Comparison of ENCODE assay signal across 8 mouse cellular contexts in the genomic region with DNA sequence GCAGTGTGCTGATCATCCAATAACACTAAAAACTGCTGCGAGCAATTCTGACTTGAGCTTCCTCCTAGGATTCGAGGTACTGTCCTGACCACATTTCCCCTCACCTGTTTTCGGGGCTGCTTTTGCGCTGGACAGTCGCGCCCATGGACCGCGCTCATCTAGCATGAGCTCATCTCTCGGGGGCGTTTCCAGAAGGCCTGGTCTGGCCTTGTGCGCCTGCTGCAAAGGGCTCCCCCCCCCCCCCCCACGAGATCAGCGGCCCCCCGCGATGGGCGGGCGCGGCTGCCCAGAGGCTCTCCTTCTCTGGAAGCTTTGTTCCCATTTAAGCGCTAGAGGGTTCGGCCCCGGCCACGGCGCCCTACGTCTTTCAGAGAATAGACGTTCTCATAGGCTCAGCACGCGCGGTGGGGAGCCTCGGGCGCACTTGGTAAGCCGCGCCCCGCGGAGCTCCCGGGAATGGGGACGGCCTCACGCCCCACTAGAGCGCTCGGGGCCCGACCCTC. TPM values are rescaled to one million over a fixed set of nuclear protein-coding genes. Genes with fewer than 3 reads are reported as not detected.
DNase-seq lines count a peak whose midpoint lies in the region; ATAC-seq and TF ChIP-seq lines count a peak whose summit lies in the region.

No protein-coding gene starts in this region.

- no peaks in the 10 kb centered on the region for H3K9me3 ChIP-seq in kidney, embryonic 16.5 days (ENCODE audit: low read length)
- no peaks in the 10 kb centered on the region for H3K9me3 ChIP-seq in ES-E14 (ENCODE audit: control insufficient read depth, insufficient read depth, low read depth, low read length)
- H3K9me3 ChIP-seq in embryonic facial prominence, embryonic 13.5 days: no peaks in the 10 kb centered on the region
- H3K9me3 ChIP-seq in limb, embryonic 14.5 days (ENCODE audit: control insufficient read depth, low read length): no peaks in the 10 kb centered on the region
- H3K9me3 ChIP-seq in stomach, embryonic 15.5 days: no peaks in the 10 kb centered on the region

- H3K4me1 ChIP-seq in kidney, embryonic 16.5 days (ENCODE audit: insufficient read depth, low read length): peaks cover 18% of the 10 kb centered on the region
- peaks cover 0 to 5% of the 10 kb centered on the region in 2 experiments; a peak in 2 of 4 replicates for H3K4me1 ChIP-seq in ES-E14 (ENCODE audit: control insufficient read depth in 2 of 2, insufficient read depth in 2 of 2, low read length in 2 of 2, poor library complexity in 1 of 2)
- H3K4me1 ChIP-seq in embryonic facial prominence, embryonic 13.5 days: peaks cover 14% of the 10 kb centered on the region
- H3K4me1 ChIP-seq in limb, embryonic 14.5 days (ENCODE audit: control insufficient read depth, insufficient read depth, low read length): 0 out of 2 replicates have a peak, but pooled peaks cover 3% of the 10 kb centered on the region
- H3K4me1 ChIP-seq in stomach, embryonic 15.5 days: peaks cover 4% of the 10 kb centered on the region; the same call in 1 of the 2 replicates

- H3K36me3 ChIP-seq in kidney, embryonic 16.5 days (ENCODE audit: insufficient read depth, low read length): no peaks in the 10 kb centered on the region
- no peaks in the 10 kb centered on the region for H3K36me3 ChIP-seq in ES-E14 (ENCODE audit: control insufficient read depth, insufficient read depth, low read length, poor library complexity, severe bottlenecking)
- no peaks in the 10 kb centered on the region for H3K36me3 ChIP-seq in embryonic facial prominence, embryonic 13.5 days
- no peaks in the 10 kb centered on the region for H3K36me3 ChIP-seq in limb, embryonic 14.5 days (ENCODE audit: control insufficient read depth, insufficient read depth, low read length)
- no peaks in the 10 kb centered on the region for H3K36me3 ChIP-seq in stomach, embryonic 15.5 days

- no peaks in the 10 kb centered on the region for H3K27me3 ChIP-seq in kidney, embryonic 16.5 days (ENCODE audit: insufficient read depth, low read length)
- no peaks in the 10 kb centered on the region for H3K27me3 ChIP-seq in embryonic facial prominence, embryonic 13.5 days
- H3K27me3 ChIP-seq in limb, embryonic 14.5 days (ENCODE audit: control insufficient read depth, insufficient read depth, low read length): no peaks in the 10 kb centered on the region
- H3K27me3 ChIP-seq in stomach, embryonic 15.5 days (replicated peaks): no peaks in the 10 kb centered on the region

- 0 out of 2 replicates have a peak, but pooled peaks have one; percentile 2 for TF ChIP-seq POLR2A in limb, embryonic 14.5 days (IDR thresholded peaks at IDR 0.05; ENCODE audit: borderline replicate concordance, extremely low read depth, insufficient read depth, insufficient read length)

- H3K4me2 ChIP-seq in kidney, embryonic 16.5 days (replicated peaks; ENCODE audit: low read depth, low read length): peak overlapping the region; percentile 62
- peak overlapping the region; percentile 64 for H3K4me2 ChIP-seq in embryonic facial prominence, embryonic 13.5 days
- peak overlapping the region; percentile 70 for H3K4me2 ChIP-seq in limb, embryonic 14.5 days (replicated peaks; ENCODE audit: low read depth, low read length, severe bottlenecking)
- H3K4me2 ChIP-seq in stomach, embryonic 15.5 days: peak overlapping the region; percentile 65

- DNase-seq in kidney, adult 9 months: no peak
- no peak for DNase-seq in ES-E14 (ENCODE audit: low read depth, low spot score)
- no peak for DNase-seq in limb, embryonic 14.5 days (ENCODE audit: low spot score)
- DNase-seq in layer of hippocampus, adult 9-11 months: no peak
- DNase-seq in embryo, embryonic 10.5 days (ENCODE audit: low spot score): no peak

- in situ Hi-C loops in ES-E14 (cut with MboI; ENCODE audit: low sequenced_read_pairs in 2 of 2, unreplicated experiment in 2 of 2): no loop called here

- ATAC-seq in kidney, embryonic 16.5 days (ENCODE audit: low FRiP score, low TSS enrichment): peak; percentile 28
- ATAC-seq in embryonic facial prominence, embryonic 13.5 days (ENCODE audit: insufficient number of reproducible peaks, insufficient read depth, low FRiP score, low TSS enrichment, low read depth): peak; percentile 3
- peak; percentile 18 for ATAC-seq in limb, embryonic 14.5 days (ENCODE audit: low FRiP score, low read depth)
- ATAC-seq in stomach, embryonic 15.5 days (ENCODE audit: insufficient read depth, low FRiP score, low read depth): peak; percentile 5

- peak overlapping the region; percentile 77 for H3K9ac ChIP-seq in kidney, embryonic 16.5 days (replicated peaks; ENCODE audit: low read length)
- H3K9ac ChIP-seq in ES-E14 (ENCODE audit: insufficient read depth, low read depth, low read length, poor library complexity, severe bottlenecking): peak overlapping the region; percentile 67
- H3K9ac ChIP-seq in embryonic facial prominence, embryonic 13.5 days: peak overlapping the region; percentile 90
- peak overlapping the region; percentile 86 for H3K9ac ChIP-seq in limb, embryonic 14.5 days (ENCODE audit: low read depth, low read length, severe bottlenecking)
- H3K9ac ChIP-seq in stomach, embryonic 15.5 days: peak overlapping the region; percentile 81

- 1% methylated on average over 40 of the region's 40 CpGs for WGBS in kidney, embryonic 16.5 days
- WGBS in embryonic facial prominence, embryonic 13.5 days: under 1% methylated on average over 37 of the region's 40 CpGs
- 5% methylated on average over 37 of the region's 40 CpGs for WGBS in limb, embryonic 14.5 days
- WGBS in stomach, embryonic 15.5 days: under 1% methylated on average over 40 of the region's 40 CpGs

- peak overlapping the region; percentile 91 for H3K4me3 ChIP-seq in kidney, embryonic 16.5 days (ENCODE audit: low read length)
- peak overlapping the region; percentile 60 to 98 for H3K4me3 ChIP-seq in ES-E14 (ENCODE audit: insufficient read depth in 1 of 2, low read depth in 1 of 2, low read length in 2 of 2, poor library complexity in 1 of 2, severe bottlenecking in 1 of 2)
- H3K4me3 ChIP-seq in embryonic facial prominence, embryonic 13.5 days: peak overlapping the region; percentile 94
- H3K4me3 ChIP-seq in limb, embryonic 14.5 days (replicated peaks; ENCODE audit: low read length): peak overlapping the region; percentile 88
- H3K4me3 ChIP-seq in stomach, embryonic 15.5 days (replicated peaks): peak overlapping the region; percentile 76

- H3K27ac ChIP-seq in kidney, embryonic 16.5 days (ENCODE audit: low read length): peak overlapping the region; percentile 98
- H3K27ac ChIP-seq in ES-E14 (ENCODE audit: insufficient read depth, low read depth, low read length, poor library complexity, severe bottlenecking): peak overlapping the region; percentile 75
- H3K27ac ChIP-seq in embryonic facial prominence, embryonic 13.5 days: peak overlapping the region; percentile 100
- peak overlapping the region; percentile 100 for H3K27ac ChIP-seq in limb, embryonic 14.5 days (replicated peaks; ENCODE audit: low read depth, low read length)
- peak overlapping the region; percentile 100 for H3K27ac ChIP-seq in stomach, embryonic 15.5 days

TF ChIP-seq in ES-E14, 5 proteins besides CTCF, POLR2A, EP300 and RAD21:
- TF ChIP-seq ZNF384 (IDR thresholded peaks at IDR 0.05; ENCODE audit: low read depth, low read length) (no peak), MAFK (IDR thresholded peaks at IDR 0.05; ENCODE audit: insufficient read depth, low read depth, low read length) (no peak), ZC3H11A (IDR thresholded peaks at IDR 0.05; ENCODE audit: borderline replicate concordance, low read depth, low read length) (no peak), CHD2 (IDR thresholded peaks at IDR 0.05; ENCODE audit: low read depth, low read length) (no peak), HCFC1 (IDR thresholded peaks at IDR 0.05; ENCODE audit: borderline replicate concordance, insufficient read depth, low read length) (no peak)

RNA-seq across cellular contexts. Expression of a gene that starts 0.6 kb away (rescaled TPM):
- 50.3 and 56.2 TPM in 2 replicates for polyA plus RNA-seq in kidney, embryonic 16.5 days (2015; fragmentation: Nextera tagmentation; extraction: Ambion mirVana)
- total RNA-seq in ES-E14 (2012; rRNA removed): 15.7 and 19.5 TPM in 2 replicates
- 72.2 and 75.2 TPM in 2 replicates for polyA plus RNA-seq in embryonic facial prominence, embryonic 13.5 days (2015; fragmentation: Nextera tagmentation; extraction: Ambion mirVana)
- 17.5 and 20.1 TPM in 2 replicates for polyA plus RNA-seq in limb, embryonic 14.5 days (2012; rRNA removed)
- polyA plus RNA-seq in limb, embryonic 14.5 days (2014; fragmentation: Nextera tagmentation; extraction: Ambion mirVana): 61.3 and 63.2 TPM in 2 replicates
- 54.0 and 54.2 TPM in 2 replicates for polyA plus RNA-seq in stomach, embryonic 15.5 days (2015; fragmentation: Nextera tagmentation; extraction: Ambion mirVana)
